Mouse (Mus musculus) thymus, postnatal 10 days (tissue): ENCODE results near the gene Cacnb4.

ENCODE experiments used
- DNase-seq, 2 experiments: peaks; one replicate each; pipeline ENCODE4 v3.0.0; 2021; ENCODE audit warnings: low spot score in 2 of 2

The Cacnb4 gene

DNA sequence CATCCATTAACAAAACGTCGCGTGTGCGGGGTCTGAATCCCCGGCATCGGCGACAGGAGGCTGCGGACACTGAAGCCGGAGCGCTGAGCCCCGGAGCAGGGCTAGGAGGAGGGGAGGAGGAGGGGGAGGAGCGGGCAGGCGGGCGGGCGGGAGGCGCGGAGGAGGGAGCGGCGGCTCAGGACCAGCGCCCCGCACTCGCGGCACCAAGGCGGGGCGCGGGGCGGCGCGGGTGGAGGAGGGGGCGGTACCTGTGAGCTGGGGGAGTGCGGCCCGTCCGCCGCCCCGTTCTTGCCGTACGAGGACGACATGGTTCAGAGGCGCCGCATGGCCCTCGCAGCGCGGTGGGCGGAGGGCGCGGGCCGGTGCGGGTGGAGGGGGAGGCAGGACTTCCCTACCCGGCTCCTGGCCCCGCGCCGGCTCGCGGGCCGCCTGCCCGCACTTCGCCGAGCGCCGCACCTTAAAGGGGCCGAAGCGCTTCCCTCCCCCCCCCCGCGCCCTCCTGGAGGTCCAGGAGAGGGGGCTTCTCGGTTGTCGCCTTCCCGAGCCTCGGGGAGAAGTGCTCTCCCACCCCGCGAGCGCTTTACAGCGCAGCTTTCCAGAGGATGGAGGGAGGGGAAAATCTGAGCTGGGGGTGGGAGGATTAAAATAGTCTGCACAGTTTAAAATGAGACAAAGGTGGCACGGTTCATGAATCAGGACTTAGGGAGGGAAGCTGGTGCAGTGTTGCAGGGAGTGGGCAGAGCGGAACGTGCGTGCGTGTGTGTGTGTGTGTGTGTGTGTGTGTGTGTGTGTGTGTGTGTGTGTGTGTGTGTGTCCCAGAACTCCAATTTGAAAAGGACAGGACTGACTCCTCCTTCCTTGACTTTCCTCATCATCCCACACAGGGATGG, at the start of gene Cacnb4:
TSS of gene Cacnb4 (minus strand) at position 809 of the 890 bp plus-strand sequence.
- peak in 1 of 2 experiments; percentile 6 for DNase-seq

DNA sequence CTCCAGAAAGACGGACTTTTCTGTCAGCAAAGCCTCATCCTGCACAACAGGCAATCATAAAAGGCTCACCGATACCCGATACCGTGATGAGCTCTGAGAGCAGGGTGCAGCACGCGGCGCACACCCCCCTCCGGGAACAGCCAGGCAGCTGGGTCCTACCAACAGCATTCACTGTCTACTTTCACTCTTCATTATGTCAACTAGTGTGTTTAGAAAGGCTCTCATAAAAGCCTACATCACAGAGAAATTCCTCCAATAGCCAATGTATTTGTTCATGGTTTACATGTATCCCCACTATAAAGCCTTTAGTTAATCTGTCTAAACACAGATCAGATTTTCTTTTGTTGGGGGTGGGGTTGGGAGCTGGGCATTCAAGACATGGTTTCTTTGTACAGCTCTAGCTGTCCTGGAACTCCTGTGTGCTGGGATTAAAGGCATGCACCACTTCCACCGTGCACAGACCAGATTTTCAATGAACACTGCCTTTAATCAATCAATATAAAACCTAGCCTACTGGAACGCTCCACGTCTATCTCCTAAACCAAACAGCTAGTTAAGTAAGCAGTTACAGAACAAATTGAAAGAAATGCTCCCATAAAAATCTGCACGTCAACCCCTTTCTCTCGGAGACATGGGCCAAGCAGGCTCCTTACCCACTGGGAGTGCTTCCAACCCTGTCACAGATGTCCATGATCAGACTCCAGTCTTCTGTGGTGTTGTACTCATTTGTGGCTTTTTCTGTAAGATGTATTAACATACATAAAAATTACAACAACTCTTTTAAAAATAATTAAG, 43.8 kb upstream of the Cacnb4 start:
- no peak for DNase-seq

DNA sequence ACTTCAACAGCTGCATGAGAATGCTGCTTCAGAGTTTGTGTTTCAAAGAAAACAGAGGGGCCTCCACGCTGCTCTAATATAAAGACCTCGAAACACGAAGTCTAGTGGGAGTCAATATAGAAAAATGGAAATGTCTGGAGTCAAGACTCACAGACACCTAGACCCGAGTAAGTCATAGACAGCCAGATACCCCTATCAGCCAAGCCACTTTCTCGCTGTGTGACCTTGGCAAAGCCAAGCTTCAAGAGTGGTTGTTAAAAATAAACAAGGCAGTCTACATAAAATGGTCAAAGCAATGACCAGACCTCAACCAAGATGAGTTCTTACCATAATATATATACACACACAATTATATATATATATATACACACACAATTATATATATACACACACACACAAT, 40.4 kb upstream of the Cacnb4 start:
- no peak for DNase-seq

DNA sequence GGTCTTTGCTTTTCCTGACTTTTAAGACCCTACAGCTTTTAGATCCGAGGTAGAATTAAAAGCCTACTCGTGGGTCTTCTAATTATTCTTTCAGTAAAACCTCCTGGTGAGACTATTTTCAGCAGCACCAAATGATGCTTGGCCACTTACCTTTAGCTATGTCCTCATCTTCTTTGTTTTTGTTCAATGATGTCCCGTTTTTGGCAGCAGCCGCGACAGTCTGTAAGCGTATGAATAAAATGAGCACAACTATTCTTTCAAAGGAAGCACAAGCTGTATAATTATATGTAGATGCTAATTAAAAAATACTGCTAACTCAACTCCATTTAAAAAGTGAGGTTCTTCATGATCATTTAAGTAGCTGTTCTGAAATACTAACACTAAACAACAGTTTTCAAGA, 38.9 kb upstream of the Cacnb4 start:
- DNase-seq: no peak

- no peak for DNase-seq
Observed at GRCm38 (mm10) chr2:52714111-52714510, 37.5 kb upstream of the Cacnb4 start.

DNA sequence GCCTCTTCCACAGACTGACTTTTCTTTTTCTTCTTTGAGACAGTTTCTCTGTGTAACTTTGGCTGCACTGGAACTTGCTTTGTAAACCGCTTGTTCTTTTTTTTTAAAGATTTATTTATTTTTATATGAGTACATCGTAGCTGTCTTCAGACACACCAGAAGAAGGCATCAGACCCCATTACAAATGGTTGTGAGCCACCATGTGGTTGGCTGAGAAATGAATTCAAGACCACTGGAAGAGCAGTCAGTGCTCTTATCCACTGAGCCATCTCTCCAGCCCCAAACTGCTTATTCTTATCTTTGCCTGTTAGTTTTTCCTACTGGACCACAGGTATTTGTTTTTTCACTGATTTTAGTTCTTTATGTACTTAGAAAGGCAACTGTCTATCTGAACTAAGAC, 34.2 kb upstream of the Cacnb4 start:
- DNase-seq: no peak

- no peak for DNase-seq
Observed at GRCm38 (mm10) chr2:52709417-52709816, 32.8 kb upstream of the Cacnb4 start.

- DNase-seq: no peak
Observed at GRCm38 (mm10) chr2:52701368-52702036, 24.9 kb upstream of the Cacnb4 start.

DNA sequence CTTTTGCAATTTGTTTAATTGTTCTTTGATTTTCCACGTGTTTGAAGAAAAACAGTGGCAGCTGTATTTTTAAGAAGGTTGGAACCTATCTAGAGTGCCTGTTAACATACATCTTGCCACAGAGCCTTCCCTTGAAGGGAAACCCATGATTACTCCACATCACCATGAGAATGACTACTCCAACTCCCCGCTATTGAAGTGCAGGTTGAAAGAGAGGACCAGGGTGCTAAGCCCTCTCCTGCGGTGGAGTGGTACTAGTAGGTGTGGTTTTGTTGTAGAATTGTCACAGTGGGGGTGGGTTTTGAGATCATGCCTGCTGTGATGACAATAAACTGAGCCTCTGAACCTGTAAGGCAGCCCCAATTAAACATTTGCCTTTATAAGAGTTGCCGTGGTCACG, 23.7 kb upstream of the Cacnb4 start:
- no peak for DNase-seq

GRCm38 (mm10) chr2:52694604-52695003, 18.0 kb upstream of the Cacnb4 start:
- peak; percentile 15 to 30 for DNase-seq

GRCm38 (mm10) chr2:52691745-52692144, 15.1 kb upstream of the Cacnb4 start:
- DNase-seq: no peak

DNA sequence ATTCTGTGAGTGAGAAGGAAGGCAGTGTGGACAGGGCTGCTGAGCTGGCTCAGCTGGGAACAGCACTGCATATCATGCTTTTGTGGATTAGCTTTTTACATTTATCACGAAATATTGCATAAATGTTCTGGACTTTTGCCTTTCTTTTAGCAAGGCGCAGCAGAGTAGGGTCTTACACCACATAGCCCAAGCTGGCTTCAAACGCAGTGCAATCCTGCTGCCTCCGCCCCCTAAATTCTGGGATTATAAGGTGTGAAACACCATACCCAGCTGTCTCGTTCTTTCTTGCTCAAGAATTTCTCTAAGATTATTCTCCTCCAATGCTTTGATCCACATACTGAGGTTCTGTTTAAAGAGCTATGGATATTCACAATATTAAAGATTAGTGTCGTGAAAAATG, 10.0 kb upstream of the Cacnb4 start:
- no peak for DNase-seq

DNA sequence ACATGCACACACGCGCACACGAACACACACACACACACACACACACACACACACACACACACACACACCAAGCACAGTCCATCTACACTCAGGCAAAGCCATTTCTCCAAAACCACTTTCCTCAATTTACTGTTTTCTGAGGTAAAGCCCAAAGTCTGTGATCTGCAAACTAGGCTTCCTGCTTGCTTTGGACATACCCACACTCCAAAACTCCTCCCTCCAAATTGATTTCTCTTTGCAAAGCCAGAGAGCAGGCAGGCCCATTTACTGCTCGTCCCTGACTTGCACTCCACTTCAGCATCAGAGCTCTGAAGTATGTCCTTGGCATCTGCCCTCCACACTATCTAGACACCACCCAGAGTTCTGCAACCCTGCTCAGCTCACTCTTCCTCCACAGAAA, 958 bp upstream of the Cacnb4 start:
- DNase-seq: no peak

DNA sequence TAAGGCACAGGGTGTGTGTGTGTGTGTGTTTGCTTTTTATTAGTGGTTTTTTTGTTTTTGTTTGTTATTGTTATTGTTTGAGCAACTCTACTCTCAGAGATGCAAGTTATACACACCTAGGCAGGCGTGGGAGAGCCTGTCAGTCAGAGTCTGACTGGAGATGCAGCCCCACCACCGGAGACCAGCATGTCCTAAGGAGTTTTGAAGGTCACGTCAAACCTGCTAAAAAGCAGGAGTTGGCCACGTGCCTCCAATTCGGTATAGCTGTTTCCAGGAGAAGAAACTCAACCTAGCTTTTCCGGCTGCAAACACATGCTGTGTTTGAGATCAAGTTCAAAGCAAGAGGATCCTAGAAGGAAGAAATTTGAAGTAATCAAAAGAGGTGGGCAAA, 277 bp upstream of the Cacnb4 start:
- DNase-seq: no peak

- peak in 1 of 2 experiments; percentile 5 for DNase-seq
Observed at GRCm38 (mm10) chr2:52675278-52675987, 1.2 kb downstream of the Cacnb4 start.

DNA sequence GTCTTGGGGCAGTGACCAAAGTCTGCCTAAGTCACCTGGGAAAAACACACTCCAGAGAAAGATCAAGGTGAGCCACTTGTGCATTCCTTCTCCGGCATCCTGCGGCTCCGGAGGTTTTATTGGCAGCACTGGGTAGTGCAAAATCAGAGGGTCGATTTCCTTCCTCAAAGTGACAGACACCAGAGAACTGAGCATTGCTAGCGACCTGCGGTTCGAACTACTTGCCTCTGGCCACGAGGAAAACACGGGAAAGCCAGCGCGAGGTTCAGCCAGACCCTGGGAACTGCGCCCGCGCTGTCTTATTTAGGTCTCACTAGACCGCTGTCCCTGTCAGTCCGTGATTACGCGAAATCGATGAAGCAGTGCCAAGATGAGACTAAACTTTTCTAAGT, 1.7 kb downstream of the Cacnb4 start:
- DNase-seq: no peak

GRCm38 (mm10) chr2:52673172-52673571, 3.5 kb downstream of the Cacnb4 start:
- DNase-seq: no peak

- DNase-seq: no peak
Observed at GRCm38 (mm10) chr2:52670733-52671132, 5.9 kb downstream of the Cacnb4 start.

DNA sequence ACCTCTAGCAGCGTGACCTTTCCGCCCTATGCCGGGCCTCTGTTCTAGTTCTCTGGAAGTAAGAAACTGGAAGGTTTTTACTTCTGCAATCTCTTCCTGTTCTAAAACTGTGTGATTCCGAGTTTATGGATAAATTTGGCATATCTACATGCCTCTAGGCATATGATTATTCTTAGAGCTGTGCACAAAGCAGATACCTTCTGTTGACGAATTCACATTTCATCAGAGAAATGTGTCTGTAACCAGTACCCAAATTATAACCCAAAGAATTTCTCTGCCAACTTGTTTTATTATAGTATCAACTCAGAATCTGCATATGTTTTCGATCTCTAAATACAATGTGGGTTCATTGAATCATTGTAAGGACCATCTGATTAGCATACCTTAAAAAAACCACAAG, 8.2 kb downstream of the Cacnb4 start:
- no peak for DNase-seq

GRCm38 (mm10) chr2:52656722-52657121, 19.9 kb downstream of the Cacnb4 start:
- no peak for DNase-seq

GRCm38 (mm10) chr2:52654541-52654940, 22.1 kb downstream of the Cacnb4 start:
- DNase-seq: no peak

GRCm38 (mm10) chr2:52651547-52651946, 25.1 kb downstream of the Cacnb4 start:
- no peak for DNase-seq
